Mouse (Mus musculus): ENCODE measurements at regions not wholly inside any gene's neighbourhood (a gene's known extent, or its start where the extent isn't known, plus 50 kb on each side); places are given as distances from the start of the nearest gene placed in this dataset.

DNA sequence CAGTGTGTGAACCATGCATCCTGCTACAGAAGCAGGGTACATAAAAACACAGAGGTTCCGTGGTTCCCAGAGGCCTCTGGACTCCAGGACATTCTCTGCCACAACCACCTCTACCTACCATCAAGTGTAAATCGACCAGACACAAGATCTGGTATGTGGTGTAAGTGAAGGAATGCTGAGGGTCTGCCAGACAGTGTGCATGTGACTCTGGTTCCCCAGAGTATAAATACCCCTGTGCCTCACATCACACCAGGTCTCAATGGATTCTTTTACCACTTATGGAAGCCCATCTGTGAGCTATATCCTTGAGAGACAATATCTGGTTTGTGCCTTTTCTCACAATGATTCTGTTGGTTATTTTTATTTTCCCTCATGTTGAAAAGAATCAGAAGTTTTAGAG lies 563.0 kb downstream of the Pdcd6ip start:
- Histone ChIP-seq H3K4me1 (ENCODE audit: control insufficient read depth, insufficient read depth, low read length) (no peaks in the 10 kb centered on the region), H3K27me3 (ENCODE audit: control insufficient read depth, insufficient read depth, low read length) (no peaks in the 10 kb centered on the region), H3K4me3 (ENCODE audit: low read depth, low read length) (no peak overlapping the region), H3K9me3 (ENCODE audit: control insufficient read depth, low read length) (no peaks in the 10 kb centered on the region), H3K4me2 (ENCODE audit: low read depth, severe bottlenecking) (no peak overlapping the region), H3K27ac (replicated peaks; ENCODE audit: low read depth, low read length) (no peak overlapping the region), H3K36me3 (ENCODE audit: control insufficient read depth, insufficient read depth, low read length) (no peaks in the 10 kb centered on the region), H3K9ac (ENCODE audit: low read length) (no peak overlapping the region)
- ATAC-seq (ENCODE audit: insufficient number of reproducible peaks, low FRiP score, low TSS enrichment, low read depth) = no peak
- WGBS = 53% methylated on average over 2 of the region's 2 CpGs
- DNase-seq (ENCODE audit: low spot score) = no peak

DNA sequence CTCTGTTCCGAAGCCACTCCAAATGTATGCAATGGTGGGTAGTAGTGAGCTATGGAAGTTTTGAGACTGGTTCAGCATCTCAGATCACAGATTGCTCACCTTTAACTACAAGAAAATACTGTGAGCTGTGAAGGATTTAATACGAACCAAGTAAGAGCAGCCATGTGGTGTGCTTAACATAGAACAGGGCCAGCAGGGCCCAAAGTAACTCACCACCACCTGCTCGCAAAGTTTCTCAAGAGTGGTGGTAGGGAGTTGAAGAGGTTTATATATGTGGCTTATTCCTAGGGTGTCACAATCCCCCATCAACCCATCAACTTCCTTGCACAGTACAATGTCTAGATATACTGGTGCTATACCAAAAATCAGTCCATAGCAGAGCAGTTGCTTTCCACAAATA lies 573.4 kb downstream of the Pdcd6ip start:
- Histone ChIP-seq H3K4me1 (ENCODE audit: control insufficient read depth, insufficient read depth, low read length) (no peaks in the 10 kb centered on the region), H3K27ac (replicated peaks; ENCODE audit: low read depth, low read length) (no peak overlapping the region), H3K27me3 (ENCODE audit: control insufficient read depth, insufficient read depth, low read length) (no peaks in the 10 kb centered on the region), H3K9me3 (ENCODE audit: control insufficient read depth, low read length) (no peaks in the 10 kb centered on the region), H3K4me3 (ENCODE audit: low read depth, low read length) (no peak overlapping the region), H3K36me3 (ENCODE audit: control insufficient read depth, insufficient read depth, low read length) (no peaks in the 10 kb centered on the region), H3K9ac (ENCODE audit: low read length) (no peak overlapping the region), H3K4me2 (ENCODE audit: low read depth, severe bottlenecking) (no peak overlapping the region)
- ATAC-seq (ENCODE audit: insufficient number of reproducible peaks, low FRiP score, low TSS enrichment, low read depth) (no peak), DNase-seq (ENCODE audit: low spot score) (no peak)
- 87% methylated on average over 3 of the region's 3 CpGs for WGBS

DNA sequence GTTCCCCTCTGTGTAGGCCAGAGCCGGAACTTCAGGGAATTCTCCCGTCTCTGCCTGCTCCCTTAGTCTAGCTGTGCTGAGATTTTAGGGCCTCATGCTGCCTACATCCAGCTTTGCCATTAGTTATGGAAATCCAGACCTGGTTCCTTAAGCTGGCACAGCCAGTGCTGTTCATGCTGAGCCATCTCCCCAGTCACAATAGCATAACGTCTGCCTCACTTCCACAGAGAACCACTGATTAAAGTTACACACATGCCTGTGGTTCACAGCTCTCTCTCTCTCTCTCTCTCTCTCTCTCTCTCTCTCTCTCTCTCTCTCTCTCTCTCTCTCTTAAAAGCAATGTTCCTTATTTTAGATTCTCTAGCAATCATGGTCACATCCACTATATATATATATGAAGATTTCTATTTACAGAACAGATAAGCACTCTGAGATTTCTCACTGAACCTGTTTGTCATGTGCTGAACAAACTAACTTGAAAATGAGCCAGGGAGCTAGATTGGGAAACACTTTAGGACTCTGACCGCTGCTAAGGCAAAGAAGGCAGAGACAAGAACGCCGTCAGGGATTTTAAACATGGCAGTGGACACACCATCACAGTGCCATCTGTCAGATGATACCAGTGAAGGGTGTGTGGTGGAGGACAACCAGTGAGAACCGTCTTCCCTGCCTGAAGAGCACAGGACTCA lies 584.9 kb downstream of the Pdcd6ip start:
- Histone ChIP-seq H3K9ac (ENCODE audit: low read length) (no peak overlapping the region), H3K9me3 (ENCODE audit: control insufficient read depth, low read length) (no peaks in the 10 kb centered on the region), H3K27ac (replicated peaks; ENCODE audit: low read depth, low read length) (no peak overlapping the region), H3K27me3 (ENCODE audit: control insufficient read depth, insufficient read depth, low read length) (no peaks in the 10 kb centered on the region), H3K4me3 (ENCODE audit: low read depth, low read length) (no peak overlapping the region), H3K36me3 (ENCODE audit: control insufficient read depth, insufficient read depth, low read length) (no peaks in the 10 kb centered on the region), H3K4me2 (ENCODE audit: low read depth, severe bottlenecking) (no peak overlapping the region), H3K4me1 (ENCODE audit: control insufficient read depth, insufficient read depth, low read length) (no peaks in the 10 kb centered on the region)
- WGBS = 77% methylated on average over 7 of the region's 7 CpGs
- DNase-seq (ENCODE audit: low spot score) (no peak), ATAC-seq (ENCODE audit: insufficient number of reproducible peaks, low FRiP score, low TSS enrichment, low read depth) (no peak)

GRCm38 (mm10) chr9:113122253-113122749 lies 585.8 kb downstream of the Pdcd6ip start:
- Histone ChIP-seq H3K27me3 (ENCODE audit: control insufficient read depth, insufficient read depth, low read length) (no peaks in the 10 kb centered on the region), H3K9ac (ENCODE audit: low read length) (no peak overlapping the region), H3K9me3 (ENCODE audit: control insufficient read depth, low read length) (no peaks in the 10 kb centered on the region), H3K4me2 (ENCODE audit: low read depth, severe bottlenecking) (no peak overlapping the region), H3K4me3 (ENCODE audit: low read depth, low read length) (no peak overlapping the region), H3K27ac (replicated peaks; ENCODE audit: low read depth, low read length) (no peak overlapping the region), H3K36me3 (ENCODE audit: control insufficient read depth, insufficient read depth, low read length) (no peaks in the 10 kb centered on the region), H3K4me1 (ENCODE audit: control insufficient read depth, insufficient read depth, low read length) (no peaks in the 10 kb centered on the region)
- DNase-seq (ENCODE audit: low spot score) = no peak
- ATAC-seq (ENCODE audit: insufficient number of reproducible peaks, low FRiP score, low TSS enrichment, low read depth) = no peak
- 34% methylated on average over 3 of the region's 3 CpGs for WGBS

- no peak overlapping the region for H3K27ac ChIP-seq (replicated peaks; ENCODE audit: low read depth, low read length)
- no peak overlapping the region for H3K9ac ChIP-seq (ENCODE audit: low read length)
- H3K4me2 ChIP-seq (ENCODE audit: low read depth, severe bottlenecking) = no peak overlapping the region
- ATAC-seq (ENCODE audit: insufficient number of reproducible peaks, low FRiP score, low TSS enrichment, low read depth) = no peak
- H3K36me3 ChIP-seq (ENCODE audit: control insufficient read depth, insufficient read depth, low read length) = no peaks in the 10 kb centered on the region
- no peaks in the 10 kb centered on the region for H3K4me1 ChIP-seq (ENCODE audit: control insufficient read depth, insufficient read depth, low read length)
- no peaks in the 10 kb centered on the region for H3K9me3 ChIP-seq (ENCODE audit: control insufficient read depth, low read length)
- no peak overlapping the region for H3K4me3 ChIP-seq (ENCODE audit: low read depth, low read length)
- no peak for DNase-seq (ENCODE audit: low spot score)
- no peaks in the 10 kb centered on the region for H3K27me3 ChIP-seq (ENCODE audit: control insufficient read depth, insufficient read depth, low read length)
Measured at GRCm38 (mm10) chr9:113120385-113120784, 587.7 kb downstream of the Pdcd6ip start.

GRCm38 (mm10) chr9:113119721-113120120 lies 588.3 kb downstream of the Pdcd6ip start:
- Histone ChIP-seq H3K27me3 (ENCODE audit: control insufficient read depth, insufficient read depth, low read length) (no peaks in the 10 kb centered on the region), H3K4me1 (ENCODE audit: control insufficient read depth, insufficient read depth, low read length) (no peaks in the 10 kb centered on the region), H3K4me2 (ENCODE audit: low read depth, severe bottlenecking) (no peak overlapping the region), H3K36me3 (ENCODE audit: control insufficient read depth, insufficient read depth, low read length) (no peaks in the 10 kb centered on the region), H3K9me3 (ENCODE audit: control insufficient read depth, low read length) (no peaks in the 10 kb centered on the region), H3K4me3 (ENCODE audit: low read depth, low read length) (no peak overlapping the region), H3K27ac (replicated peaks; ENCODE audit: low read depth, low read length) (no peak overlapping the region), H3K9ac (ENCODE audit: low read length) (no peak overlapping the region)
- DNase-seq (ENCODE audit: low spot score) = no peak
- no peak for ATAC-seq (ENCODE audit: insufficient number of reproducible peaks, low FRiP score, low TSS enrichment, low read depth)
- 84% methylated on average over 1 of the region's 1 CpGs for WGBS

DNA sequence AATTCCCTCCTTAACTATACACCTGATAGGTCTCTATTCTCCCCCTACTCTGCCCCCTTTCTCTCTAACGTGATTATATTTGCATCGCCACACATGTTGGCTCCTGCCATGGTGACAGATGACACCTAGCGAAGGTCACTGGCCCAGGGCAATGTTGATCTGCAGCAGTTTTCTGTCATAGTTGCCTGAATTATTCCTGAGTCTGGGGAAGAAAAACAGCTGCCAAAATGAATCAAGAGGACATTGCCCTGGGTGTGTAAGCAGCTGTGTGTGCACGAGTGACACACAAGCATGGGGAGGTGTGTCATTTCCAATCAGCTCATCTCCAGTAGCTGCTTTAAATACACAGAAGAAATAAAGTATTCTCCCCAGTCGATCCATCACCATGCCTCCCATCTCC lies 592.5 kb downstream of the Pdcd6ip start:
- Histone ChIP-seq H3K4me2 (ENCODE audit: low read depth, severe bottlenecking) (no peak overlapping the region), H3K9ac (ENCODE audit: low read length) (no peak overlapping the region), H3K4me1 (ENCODE audit: control insufficient read depth, insufficient read depth, low read length) (no peaks in the 10 kb centered on the region), H3K9me3 (ENCODE audit: control insufficient read depth, low read length) (no peaks in the 10 kb centered on the region), H3K4me3 (ENCODE audit: low read depth, low read length) (no peak overlapping the region), H3K36me3 (ENCODE audit: control insufficient read depth, insufficient read depth, low read length) (no peaks in the 10 kb centered on the region), H3K27ac (replicated peaks; ENCODE audit: low read depth, low read length) (no peak overlapping the region), H3K27me3 (ENCODE audit: control insufficient read depth, insufficient read depth, low read length) (no peaks in the 10 kb centered on the region)
- ATAC-seq (ENCODE audit: insufficient number of reproducible peaks, low FRiP score, low TSS enrichment, low read depth) = no peak
- WGBS = 66% methylated on average over 5 of the region's 5 CpGs
- DNase-seq (ENCODE audit: low spot score) = no peak

- no peak overlapping the region for H3K9ac ChIP-seq (ENCODE audit: low read length)
- no peaks in the 10 kb centered on the region for H3K4me1 ChIP-seq (ENCODE audit: control insufficient read depth, insufficient read depth, low read length)
- H3K27ac ChIP-seq (replicated peaks; ENCODE audit: low read depth, low read length) = no peak overlapping the region
- H3K27me3 ChIP-seq (ENCODE audit: control insufficient read depth, insufficient read depth, low read length) = no peaks in the 10 kb centered on the region
- no peaks in the 10 kb centered on the region for H3K9me3 ChIP-seq (ENCODE audit: control insufficient read depth, low read length)
- ATAC-seq (ENCODE audit: insufficient number of reproducible peaks, low FRiP score, low TSS enrichment, low read depth) = no peak
- no peaks in the 10 kb centered on the region for H3K36me3 ChIP-seq (ENCODE audit: control insufficient read depth, insufficient read depth, low read length)
- no peak overlapping the region for H3K4me2 ChIP-seq (ENCODE audit: low read depth, severe bottlenecking)
- H3K4me3 ChIP-seq (ENCODE audit: low read depth, low read length) = no peak overlapping the region
- no peak for DNase-seq (ENCODE audit: low spot score)
Measured at GRCm38 (mm10) chr9:113112753-113113152, 595.3 kb downstream of the Pdcd6ip start.

GRCm38 (mm10) chr9:113101733-113102132 lies 606.3 kb downstream of the Pdcd6ip start:
- no peaks in the 10 kb centered on the region for H3K9me3 ChIP-seq (ENCODE audit: control insufficient read depth, low read length)
- 71% methylated on average over 1 of the region's 1 CpGs for WGBS
- no peak for ATAC-seq (ENCODE audit: insufficient number of reproducible peaks, low FRiP score, low TSS enrichment, low read depth)

More at GRCm38 (mm10) chr9:113101733-113102132, 606.3 kb downstream of the Pdcd6ip start:
- Histone ChIP-seq H3K4me2 (ENCODE audit: low read depth, severe bottlenecking) (no peak overlapping the region), H3K4me3 (ENCODE audit: low read depth, low read length) (no peak overlapping the region), H3K27me3 (ENCODE audit: control insufficient read depth, insufficient read depth, low read length) (no peaks in the 10 kb centered on the region), H3K36me3 (ENCODE audit: control insufficient read depth, insufficient read depth, low read length) (no peaks in the 10 kb centered on the region), H3K9ac (ENCODE audit: low read length) (no peak overlapping the region), H3K4me1 (ENCODE audit: control insufficient read depth, insufficient read depth, low read length) (no peaks in the 10 kb centered on the region), H3K27ac (replicated peaks; ENCODE audit: low read depth, low read length) (no peak overlapping the region)
- DNase-seq (ENCODE audit: low spot score) = no peak
